In the genomic region with DNA sequence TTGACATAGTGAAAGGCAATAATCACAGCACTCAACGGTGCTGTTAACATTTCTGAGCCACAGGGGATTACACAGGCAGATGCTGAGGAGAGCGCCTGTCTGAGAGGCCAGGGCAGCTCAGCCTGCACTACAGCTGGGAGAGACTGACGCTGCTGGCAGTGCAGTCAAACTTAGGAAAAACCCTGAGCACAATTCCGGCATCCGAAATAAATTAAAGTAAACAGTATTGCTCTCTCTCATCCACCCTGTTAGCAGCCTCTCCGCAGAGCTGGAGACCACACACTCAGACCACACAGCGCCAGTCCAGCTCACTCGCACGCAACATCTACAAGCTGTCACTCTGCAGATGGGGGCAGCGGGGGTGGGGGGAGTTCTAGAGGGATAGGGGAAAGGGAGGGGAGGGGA, we compare ENCODE assay signal across 10 mouse cellular contexts. TPM values are rescaled to one million over a fixed set of nuclear protein-coding genes. Genes with fewer than 3 reads are reported as not detected.
DNase-seq lines count a peak whose midpoint lies in the region; ATAC-seq and TF ChIP-seq lines count a peak whose summit lies in the region.
"Had no signal": no experiment of that assay in that cellular context is flagged by ENCODE, and none has a peak within 500 bp of the region (broad histone marks: within the 10 kb centered on the region; RNA-seq: fewer than 3 reads in every experiment).

No protein-coding gene starts in this region.

- no peak for TF ChIP-seq POLR2A in limb, embryonic 14.5 days (IDR thresholded peaks at IDR 0.05; ENCODE audit: borderline replicate concordance, extremely low read depth, insufficient read depth, insufficient read length)

- H3K27me3 ChIP-seq in megakaryocyte, embryonic 14.5 days (replicated peaks): no peaks in the 10 kb centered on the region
- no peaks in the 10 kb centered on the region for H3K27me3 ChIP-seq in limb, embryonic 14.5 days (ENCODE audit: control insufficient read depth, insufficient read depth, low read length)
- H3K27me3 ChIP-seq in stomach, postnatal 0 days (ENCODE audit: control insufficient read depth, insufficient read depth, low read length): no peaks in the 10 kb centered on the region
- no peaks in the 10 kb centered on the region for H3K27me3 ChIP-seq in liver, postnatal 0 days (ENCODE audit: insufficient read depth, low read length)

- H3K4me1 ChIP-seq in megakaryocyte, embryonic 14.5 days: peaks cover 78% of the 10 kb centered on the region
- peaks cover 13% of the 10 kb centered on the region for H3K4me1 ChIP-seq in limb, embryonic 14.5 days (ENCODE audit: control insufficient read depth, insufficient read depth, low read length)
- 0 out of 2 replicates have a peak, but pooled peaks cover 4% of the 10 kb centered on the region for H3K4me1 ChIP-seq in stomach, postnatal 0 days (replicated peaks; ENCODE audit: control insufficient read depth, insufficient read depth)
- H3K4me1 ChIP-seq in liver, postnatal 0 days (ENCODE audit: insufficient read depth): peaks cover 16% of the 10 kb centered on the region

- no peaks in the 10 kb centered on the region for H3K9me3 ChIP-seq in megakaryocyte, embryonic 14.5 days
- no peaks in the 10 kb centered on the region for H3K9me3 ChIP-seq in limb, embryonic 14.5 days (ENCODE audit: control insufficient read depth, low read length)
- H3K9me3 ChIP-seq in stomach, postnatal 0 days (ENCODE audit: control insufficient read depth, low read length): no peaks in the 10 kb centered on the region
- H3K9me3 ChIP-seq in liver, postnatal 0 days (ENCODE audit: low read length): no peaks in the 10 kb centered on the region

- peak; percentile 59 to 74 for DNase-seq in cerebellum, postnatal 10 days
- no peak for DNase-seq in cerebellum, adult 9-10 months
- DNase-seq in limb, embryonic 14.5 days (ENCODE audit: low spot score): peak; percentile 49
- no peak for DNase-seq in stomach, postnatal 0 days (ENCODE audit: low spot score)
- no peak for DNase-seq in liver, postnatal 0 days
- DNase-seq: adrenal gland, postnatal 10 days had no signal

- H3K36me3 ChIP-seq in megakaryocyte, embryonic 14.5 days (replicated peaks; ENCODE audit: low read length): peaks cover 56% of the 10 kb centered on the region
- H3K36me3 ChIP-seq in limb, embryonic 14.5 days (ENCODE audit: control insufficient read depth, insufficient read depth, low read length): 0 out of 2 replicates have a peak, but pooled peaks cover under 1% of the 10 kb centered on the region
- no peaks in the 10 kb centered on the region for H3K36me3 ChIP-seq in stomach, postnatal 0 days (ENCODE audit: control insufficient read depth, insufficient read depth, low read length)
- no peaks in the 10 kb centered on the region for H3K36me3 ChIP-seq in liver, postnatal 0 days (replicated peaks; ENCODE audit: insufficient read depth, low read length)

- TF ChIP-seq EP300 in stomach, postnatal 0 days (optimal IDR thresholded peaks at IDR 0.05): no peak
- no peak for TF ChIP-seq EP300 in liver, postnatal 0 days (IDR thresholded peaks at IDR 0.05; ENCODE audit: low read depth)

- WGBS in limb, embryonic 14.5 days: 6% methylated on average over 10 of the region's 10 CpGs
- WGBS in stomach, postnatal 0 days: 23% methylated on average over 10 of the region's 10 CpGs
- 66% methylated on average over 10 of the region's 10 CpGs for WGBS in liver, postnatal 0 days (ENCODE audit: insufficient replicate concordance)

- peak overlapping the region; percentile 70 for H3K4me3 ChIP-seq in megakaryocyte, embryonic 14.5 days (replicated peaks)
- no peak overlapping the region for H3K4me3 ChIP-seq in limb, embryonic 14.5 days (replicated peaks; ENCODE audit: low read length)
- no peak overlapping the region for H3K4me3 ChIP-seq in stomach, postnatal 0 days (ENCODE audit: low read depth, low read length)
- no peak overlapping the region for H3K4me3 ChIP-seq in liver, postnatal 0 days (ENCODE audit: low read depth, low read length)

- 0 out of 2 replicates have a peak overlapping the region, but pooled peaks have one; percentile 16 for H3K9ac ChIP-seq in limb, embryonic 14.5 days (ENCODE audit: low read depth, low read length, severe bottlenecking)
- no peak overlapping the region for H3K9ac ChIP-seq in stomach, postnatal 0 days (ENCODE audit: low read length)
- no peak overlapping the region for H3K9ac ChIP-seq in liver, postnatal 0 days (replicated peaks)

- no peak for ATAC-seq in megakaryocyte, adult 5-6 weeks (ENCODE audit: poor library complexity, severe bottlenecking)
- peak; percentile 70; the same call in 1 of the 2 replicates for ATAC-seq in limb, embryonic 14.5 days (ENCODE audit: low FRiP score, low read depth)
- peak; percentile 79 for ATAC-seq in stomach, postnatal 0 days (ENCODE audit: low FRiP score, low TSS enrichment)
- ATAC-seq in inflammation-experienced regulatory T-cells, adult 6 months: no peak
- ATAC-seq in liver, postnatal 0 days: no peak

- no peak for TF ChIP-seq CTCF in stomach, postnatal 0 days (IDR thresholded peaks at IDR 0.05; ENCODE audit: low read depth)
- TF ChIP-seq CTCF in liver, postnatal 0 days (IDR thresholded peaks at IDR 0.05; ENCODE audit: low read depth): no peak

- peak overlapping the region; percentile 37 for H3K4me2 ChIP-seq in limb, embryonic 14.5 days (replicated peaks; ENCODE audit: low read depth, low read length, severe bottlenecking)
- H3K4me2 ChIP-seq in stomach, postnatal 0 days (replicated peaks; ENCODE audit: low read depth): 0 out of 2 replicates have a peak overlapping the region, but pooled peaks have one; percentile 9
- H3K4me2 ChIP-seq in liver, postnatal 0 days (ENCODE audit: low read depth, low read length): no peak overlapping the region

- no peak overlapping the region for H3K27ac ChIP-seq in limb, embryonic 14.5 days (replicated peaks; ENCODE audit: low read depth, low read length)
- 0 out of 2 replicates have a peak overlapping the region, but pooled peaks have one; percentile 35 for H3K27ac ChIP-seq in stomach, postnatal 0 days (replicated peaks)
- H3K27ac ChIP-seq in liver, postnatal 0 days (ENCODE audit: low read depth): no peak overlapping the region

RNA-seq across cellular contexts. Expression of gene Exoc2, which starts 7.4 kb away (rescaled TPM):
- 1.8 and 3.9 TPM in 2 replicates for polyA plus RNA-seq in megakaryocyte, embryonic 14.5 days (2012; ENCODE audit: insufficient read depth, low replicate concordance)
- 51.4 and 59.8 TPM in 2 replicates for total RNA-seq in megakaryocyte, adult 5-6 weeks (2015)
- 51.5 and 53.6 TPM in 2 replicates for total RNA-seq in megakaryocyte, adult 5-6 weeks (2017)
- polyA plus RNA-seq in limb, embryonic 14.5 days (2012; rRNA removed): 20.4 and 20.9 TPM in 2 replicates
- polyA plus RNA-seq in limb, embryonic 14.5 days (2014; fragmentation: Nextera tagmentation; extraction: Ambion mirVana): 32.7 and 34.5 TPM in 2 replicates
- polyA plus RNA-seq in stomach, postnatal 0 days (2015; fragmentation: Nextera tagmentation; extraction: Ambion mirVana): 12.7 and 13.2 TPM in 2 replicates
- polyA plus RNA-seq in inflammation-experienced regulatory T-cells, adult 6 months (2017; shearing (Covaris generic)): 10 to 100 TPM; 67.2 to 77.9 (median 77.0) TPM
- 6.7 and 8.1 TPM in 2 replicates for polyA plus RNA-seq in liver, postnatal 0 days (2015; fragmentation: Nextera tagmentation; extraction: Ambion mirVana)

RNA-seq across cellular contexts. Expression of gene Gm5447, which starts 7.5 kb away (rescaled TPM):
- not detected in 2 replicates for polyA plus RNA-seq in megakaryocyte, embryonic 14.5 days (2012; ENCODE audit: insufficient read depth, low replicate concordance)
- total RNA-seq in megakaryocyte, adult 5-6 weeks (2015): 0.07 TPM in 1 of 2 replicates, not detected in the other
- 0.59 TPM in 1 of 2 replicates, not detected in the other for total RNA-seq in megakaryocyte, adult 5-6 weeks (2017)
- polyA plus RNA-seq in limb, embryonic 14.5 days (2012; rRNA removed): 0.08 TPM in 1 of 2 replicates, not detected in the other
- 0.17 TPM in 1 of 2 replicates, not detected in the other for polyA plus RNA-seq in limb, embryonic 14.5 days (2014; fragmentation: Nextera tagmentation; extraction: Ambion mirVana)
- 0.07 TPM in 1 of 2 replicates, not detected in the other for polyA plus RNA-seq in stomach, postnatal 0 days (2015; fragmentation: Nextera tagmentation; extraction: Ambion mirVana)
- polyA plus RNA-seq in inflammation-experienced regulatory T-cells, adult 6 months (2017; shearing (Covaris generic)): not detected
- 0.06 TPM in 1 of 2 replicates, not detected in the other for polyA plus RNA-seq in liver, postnatal 0 days (2015; fragmentation: Nextera tagmentation; extraction: Ambion mirVana)
- total RNA-seq: gastrocnemius, postnatal 4 days had no signal

RNA-seq across cellular contexts. Expression of gene Hus1b, which starts 18.9 kb away (rescaled TPM):
- polyA plus RNA-seq in megakaryocyte, embryonic 14.5 days (2012; ENCODE audit: insufficient read depth, low replicate concordance): not detected in 2 replicates
- total RNA-seq in megakaryocyte, adult 5-6 weeks (2015): 0.65 and 0.98 TPM in 2 replicates
- 0.98 and 1.3 TPM in 2 replicates for total RNA-seq in megakaryocyte, adult 5-6 weeks (2017)
- 0.21 TPM in 1 of 2 replicates, not detected in the other for polyA plus RNA-seq in limb, embryonic 14.5 days (2012; rRNA removed)
- 0.21 TPM in 1 of 2 replicates, not detected in the other for polyA plus RNA-seq in limb, embryonic 14.5 days (2014; fragmentation: Nextera tagmentation; extraction: Ambion mirVana)
- polyA plus RNA-seq in stomach, postnatal 0 days (2015; fragmentation: Nextera tagmentation; extraction: Ambion mirVana): not detected in 2 replicates
- under 1 TPM in 2 of 3 experiments, not detected in 1; 0.86 to 0.91 TPM for polyA plus RNA-seq in inflammation-experienced regulatory T-cells, adult 6 months (2017; shearing (Covaris generic))
- polyA plus RNA-seq in liver, postnatal 0 days (2015; fragmentation: Nextera tagmentation; extraction: Ambion mirVana): not detected in 2 replicates

Comparison
In these comparisons a context has a peak if more than half of its experiments do, and no peak if none do; other contexts are left out.
1. DNase-seq: peak in cerebellum, postnatal 10 days (2 of 2) and limb, embryonic 14.5 days (single experiment); none in cerebellum, adult 9-10 months (single experiment), stomach, postnatal 0 days (single experiment) and liver, postnatal 0 days (single experiment).
2. ATAC-seq: peak in limb, embryonic 14.5 days (single experiment) and stomach, postnatal 0 days (single experiment); none in megakaryocyte, adult 5-6 weeks (single experiment), inflammation-experienced regulatory T-cells, adult 6 months (single experiment) and liver, postnatal 0 days (single experiment).